Mouse (Mus musculus) naive thymus-derived CD4-positive, alpha-beta T cell, adult 2 months (primary cell): ENCODE results near the gene Zic2.
"Not testable (repeated sequence)": the region's sequence is repeated elsewhere in the genome, so short reads cannot be mapped to it uniquely, and the experiment has no call there.

ENCODE experiments used
- DNase-seq: peaks from one replicate; pipeline ENCODE4 v3.0.0-alpha.2; 2011; ENCODE audit warnings: low read depth

The Zic2 gene

DNA sequence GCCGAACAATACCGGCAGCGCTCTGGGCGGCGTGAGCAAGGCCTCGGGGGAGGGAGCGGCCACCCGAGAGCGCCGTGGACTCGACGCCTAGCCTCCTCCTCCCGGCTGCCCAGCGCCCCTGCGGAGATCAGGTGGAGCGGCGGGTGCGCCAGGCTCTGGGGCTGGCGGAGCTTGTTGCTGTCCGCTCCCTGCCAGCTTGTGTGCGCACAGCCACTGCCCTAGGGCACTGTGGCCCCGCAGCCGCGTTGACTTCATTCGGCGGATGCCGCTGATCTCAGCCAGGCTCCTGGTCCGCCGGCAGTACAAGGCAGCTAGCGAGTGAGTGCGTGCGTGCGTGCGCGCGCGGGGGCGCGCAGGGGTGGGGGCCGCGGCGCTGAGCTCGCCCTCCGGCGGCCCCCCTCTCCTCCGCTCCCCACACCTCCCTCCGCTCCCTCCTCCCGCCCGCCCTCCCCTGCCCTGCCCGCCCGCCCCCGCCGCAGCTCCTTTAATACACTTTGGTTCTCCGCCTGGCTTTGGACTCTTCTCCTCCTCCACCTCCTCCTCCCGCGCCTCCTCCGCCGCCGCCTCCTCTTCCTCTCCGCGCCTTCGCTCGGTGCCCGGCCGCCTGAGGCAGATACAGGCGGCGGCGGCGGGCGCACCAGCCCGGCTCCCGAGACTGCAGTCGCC is at the start of gene Zic2:
Gene Zic2 (plus strand): TSS at position 545 of the 666 bp plus-strand sequence.
- DNase-seq = peak; percentile 42

DNA sequence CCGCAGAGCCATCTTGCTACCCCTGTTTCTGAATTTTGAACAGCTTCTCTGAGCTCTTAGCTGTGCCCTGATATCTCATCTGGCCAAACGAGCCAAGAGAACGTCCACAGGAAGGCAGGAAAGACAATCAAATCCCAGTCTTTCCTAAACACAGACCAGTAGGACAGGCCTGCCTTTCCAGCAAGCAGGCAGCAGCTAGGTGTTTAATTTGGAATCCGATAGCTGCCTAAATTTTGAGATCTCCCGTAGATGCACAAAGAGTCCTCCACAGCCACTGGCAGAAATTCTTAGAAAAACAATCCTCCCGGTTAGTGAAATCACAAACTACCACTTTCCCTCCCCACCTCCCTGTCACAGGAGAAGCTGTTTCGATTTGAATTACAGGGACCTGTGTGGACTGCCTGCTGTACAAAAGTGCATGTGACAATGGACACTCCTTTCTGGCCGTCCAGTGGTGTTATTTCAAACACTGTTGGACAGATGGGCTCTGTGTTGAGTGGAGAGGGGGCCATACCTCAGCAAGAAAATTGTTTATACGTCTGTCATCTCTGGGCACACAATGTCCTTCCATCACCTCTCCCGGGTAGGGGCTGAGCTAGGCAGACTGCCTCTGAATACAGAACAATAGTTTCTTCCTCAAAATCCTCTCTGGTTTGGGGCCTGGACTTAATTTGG is 48.6 kb upstream of the Zic2 start:
- no peak for DNase-seq

DNA sequence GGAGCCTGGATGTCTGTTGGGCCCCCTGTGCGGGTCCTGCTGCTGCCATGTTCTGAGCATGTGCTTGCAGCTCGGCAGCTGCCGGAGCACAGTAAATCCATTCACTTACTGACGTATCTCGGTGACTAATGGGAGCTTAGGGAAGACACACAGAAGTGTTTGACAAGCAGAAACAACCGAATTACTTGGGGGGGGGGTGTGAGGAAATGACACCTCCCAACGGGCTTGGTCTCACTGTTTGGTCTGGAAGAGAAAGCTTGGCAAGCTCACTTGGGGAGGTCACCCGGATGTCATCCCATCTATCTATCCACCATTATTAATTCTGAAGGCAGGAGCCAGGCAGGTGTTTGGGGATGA is 48.1 kb upstream of the Zic2 start:
- DNase-seq = no peak

DNA sequence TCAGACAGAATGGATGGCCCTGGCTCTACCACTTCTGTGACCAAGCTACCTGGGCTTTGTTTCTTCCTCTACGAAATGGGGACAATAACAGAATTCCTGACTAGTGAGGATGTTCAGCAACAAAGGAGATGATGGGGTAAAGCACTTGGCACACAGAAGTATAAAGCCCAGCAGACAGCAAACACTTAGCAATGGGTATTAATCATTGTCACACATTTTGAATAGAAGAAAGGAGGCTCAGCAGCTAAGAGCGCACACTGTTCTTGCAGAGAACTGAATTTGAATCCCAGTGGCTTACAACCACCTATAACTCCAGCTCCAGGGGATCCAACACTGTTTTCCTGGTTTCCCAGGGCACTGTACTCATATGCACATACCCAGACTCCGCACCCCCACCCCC is 47.6 kb upstream of the Zic2 start:
- DNase-seq = no peak

DNA sequence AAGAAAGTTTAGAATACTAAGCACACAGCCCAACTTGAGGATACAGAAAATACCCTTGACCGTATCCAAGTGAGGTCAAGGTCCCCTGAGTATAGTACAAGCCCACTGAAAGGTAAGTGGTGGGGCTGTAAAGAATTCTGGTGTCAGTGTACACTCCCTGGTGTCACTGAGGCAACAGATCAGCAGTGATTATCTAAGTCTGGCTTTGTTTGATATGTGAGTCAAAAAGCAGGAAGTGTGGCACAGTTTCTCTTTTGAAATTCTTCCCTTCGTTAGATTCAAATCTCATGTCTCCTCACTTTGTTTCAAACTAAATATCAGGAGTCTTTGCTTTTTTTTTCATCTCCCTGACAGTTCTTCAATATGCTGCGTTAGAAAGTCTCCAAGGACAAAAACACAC is 42.7 kb upstream of the Zic2 start:
- DNase-seq = no peak

DNA sequence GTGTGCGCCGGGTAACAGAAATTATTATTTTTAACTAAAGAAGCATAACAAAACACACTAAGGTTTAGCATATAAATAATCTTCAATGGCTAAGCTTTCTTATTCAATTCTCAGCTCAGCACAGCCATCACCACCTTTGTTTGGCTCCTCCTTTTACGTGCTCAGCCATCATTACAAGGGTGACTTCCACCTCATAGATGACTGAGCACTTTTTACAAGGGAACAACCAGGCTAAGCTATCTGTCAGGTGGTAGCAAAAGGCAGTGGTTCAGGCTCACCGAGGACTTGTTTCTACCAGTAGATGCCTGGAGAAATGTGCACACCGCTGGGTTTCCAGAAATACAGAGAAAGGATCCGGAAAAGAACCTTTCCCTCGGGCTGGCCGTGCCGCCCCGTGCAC is 41.2 kb upstream of the Zic2 start:
- no peak for DNase-seq

DNA sequence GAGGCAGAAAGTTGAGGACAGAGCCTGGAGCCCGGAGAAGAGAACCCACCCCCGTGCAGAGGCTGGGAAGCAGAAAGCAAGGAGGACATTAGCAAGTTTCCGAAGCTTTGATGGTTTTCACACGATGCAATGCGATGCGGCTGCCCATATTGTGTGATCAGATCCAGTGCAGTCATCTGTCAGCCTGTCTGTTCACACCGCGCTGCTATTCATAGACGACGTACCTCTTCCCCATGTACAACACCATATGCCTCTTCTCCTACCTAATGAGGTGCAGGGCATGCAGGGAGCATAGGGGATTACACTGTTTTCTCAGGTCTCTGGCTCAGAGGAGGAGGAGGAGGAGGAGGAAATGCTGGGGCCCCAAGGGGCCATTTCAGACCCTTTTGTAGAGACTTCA is 38.4 kb upstream of the Zic2 start:
- DNase-seq = no peak

DNA sequence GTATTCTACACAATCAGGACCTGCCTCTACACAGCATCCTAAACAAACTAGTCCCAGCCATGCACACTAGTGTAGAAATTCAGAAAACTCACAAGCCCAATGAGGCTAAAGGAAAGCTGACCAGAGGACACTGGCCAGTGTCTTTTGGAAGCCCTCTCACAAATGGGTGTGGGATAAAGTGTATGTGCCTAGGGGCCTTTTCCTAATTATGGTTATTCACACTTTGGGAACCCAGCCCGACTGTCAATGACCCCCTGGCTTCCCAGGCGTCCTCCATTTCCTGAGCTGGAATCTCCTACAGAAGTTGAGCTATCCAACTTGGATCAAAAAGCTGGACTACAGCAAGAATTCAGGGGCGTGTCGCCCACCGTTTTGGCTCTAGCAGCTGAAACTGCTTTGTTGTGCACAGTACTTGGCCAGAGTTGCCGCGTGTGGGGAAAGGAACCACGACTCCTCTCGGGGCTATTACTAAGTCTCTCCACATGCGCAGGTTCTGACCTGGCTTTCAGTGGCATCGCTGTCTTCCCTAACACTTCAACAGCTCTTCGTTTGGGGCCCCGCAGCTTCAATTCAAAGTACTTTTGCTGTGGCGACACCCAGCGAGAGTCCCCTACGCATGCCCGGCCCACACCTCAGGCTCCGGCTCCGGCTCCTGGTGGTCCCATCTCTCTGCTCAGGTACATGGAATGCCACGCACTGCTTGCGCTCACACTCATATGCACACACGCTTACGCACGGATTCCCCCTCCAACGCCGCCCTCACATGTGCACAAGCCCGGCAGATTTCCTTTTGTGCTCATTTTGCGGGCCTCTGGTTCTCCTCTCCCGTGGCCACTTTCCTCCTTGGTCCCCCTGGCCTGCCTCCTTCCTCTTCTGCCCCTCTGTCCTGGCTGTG is 25.4 kb upstream of the Zic2 start:
- no peak for DNase-seq

DNA sequence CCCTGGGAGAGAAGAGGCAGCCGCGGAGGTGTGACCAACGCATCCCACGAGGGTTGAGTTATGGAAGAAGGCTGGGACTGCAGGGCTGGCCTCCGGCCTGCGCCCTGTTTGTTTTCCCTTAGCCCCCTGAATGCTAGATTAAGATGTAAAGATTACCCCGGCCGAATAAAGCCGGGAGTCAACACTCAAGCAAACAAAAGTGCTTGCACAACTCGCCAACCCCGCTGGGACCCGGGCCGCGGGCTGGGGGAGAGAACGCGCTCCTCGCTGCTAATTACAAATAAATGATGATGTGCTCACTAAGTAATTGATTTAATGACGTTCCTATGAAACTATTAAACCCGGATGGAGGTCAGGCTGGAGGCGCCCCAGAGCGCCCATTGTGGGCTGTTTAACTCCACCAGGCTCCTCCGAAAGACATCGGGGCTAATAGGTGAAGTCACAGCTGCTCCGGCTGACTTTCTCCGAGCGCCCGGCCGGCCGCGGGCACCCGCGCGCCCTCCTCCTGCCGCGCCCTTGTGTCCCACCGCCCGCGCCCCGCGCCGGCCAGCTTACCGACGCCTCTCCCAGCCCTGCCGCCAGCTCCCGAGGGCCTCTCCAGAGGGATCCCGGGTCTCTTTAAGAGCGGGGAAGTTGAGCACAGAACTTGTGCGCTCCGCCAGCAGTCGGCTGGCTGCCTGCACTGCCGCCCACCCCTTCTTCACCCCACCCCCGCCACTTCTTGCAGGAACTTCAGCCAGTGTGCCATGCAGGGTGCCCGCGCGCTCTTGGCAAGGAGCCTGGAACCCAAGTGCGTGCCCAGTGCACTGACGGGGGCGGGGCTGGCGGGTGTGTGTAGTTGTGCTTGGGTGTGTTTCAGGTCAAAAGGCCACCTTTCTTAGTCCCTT is 24.5 kb upstream of the Zic2 start, which contains the start of gene Gm5089:
Gene Gm5089 (minus strand): TSS at position 620 of the 887 bp plus-strand sequence.
- no peak for DNase-seq

DNA sequence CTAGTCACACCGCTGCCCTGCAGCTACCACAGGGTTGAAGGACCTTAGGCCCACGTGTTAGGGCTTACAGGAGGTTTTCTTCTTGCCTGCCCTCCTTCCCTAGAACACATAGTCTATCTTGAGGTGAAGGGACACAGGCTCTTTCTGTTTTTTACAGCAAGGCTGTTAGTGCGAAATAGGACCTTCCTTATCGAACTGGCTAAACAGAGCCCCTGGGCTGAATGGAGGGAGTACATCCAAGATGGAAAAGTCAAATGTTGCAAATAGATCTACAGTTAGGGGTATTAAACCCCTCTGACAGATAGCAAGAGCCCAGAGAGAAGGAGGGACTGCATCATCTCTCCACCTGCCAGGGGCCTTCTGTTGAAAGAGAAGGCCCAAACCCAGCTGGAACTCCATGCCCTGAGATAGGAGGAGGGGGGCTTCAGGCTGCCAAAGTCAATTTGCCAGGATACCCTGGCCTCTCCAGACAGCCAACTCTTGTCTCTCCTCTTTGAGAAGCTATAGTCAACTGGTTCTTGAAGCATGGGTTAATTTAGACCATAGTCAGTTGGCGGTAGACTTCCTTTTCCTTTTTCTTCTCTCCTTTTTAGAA is 23.6 kb upstream of the Zic2 start:
- DNase-seq = no peak

DNA sequence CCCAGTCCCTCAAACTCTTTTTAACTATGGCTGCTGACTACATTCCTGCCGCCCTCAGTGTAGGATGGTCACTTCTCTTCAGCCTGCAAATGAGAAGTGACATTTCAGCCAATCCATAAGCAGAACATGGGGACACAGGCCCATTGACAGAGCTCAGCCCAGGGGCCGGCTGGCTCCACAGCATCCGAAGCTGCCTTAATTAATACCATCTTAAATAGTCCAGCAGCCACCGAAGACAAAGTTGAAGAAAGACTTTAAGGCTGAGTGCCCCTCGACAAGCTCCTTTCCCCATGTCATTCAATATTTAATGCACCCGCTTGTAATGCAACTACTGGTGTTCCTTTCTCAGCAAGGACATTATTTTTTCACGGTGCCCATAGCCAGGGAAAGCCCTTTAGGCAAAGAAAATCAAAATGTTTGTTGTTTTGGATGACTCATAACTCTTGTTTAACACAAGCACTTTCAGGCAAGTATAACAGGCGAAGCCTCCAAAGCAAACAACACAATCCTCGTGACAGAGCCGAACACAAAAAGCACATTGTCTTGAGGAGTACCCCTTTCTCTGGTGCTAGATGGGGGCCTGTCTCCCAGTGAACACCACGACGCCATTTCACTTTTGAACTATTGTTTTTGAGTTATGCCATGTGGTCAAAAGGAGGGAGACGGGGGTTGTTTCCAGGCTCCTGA is 22.4 kb upstream of the Zic2 start:
- DNase-seq = no peak

DNA sequence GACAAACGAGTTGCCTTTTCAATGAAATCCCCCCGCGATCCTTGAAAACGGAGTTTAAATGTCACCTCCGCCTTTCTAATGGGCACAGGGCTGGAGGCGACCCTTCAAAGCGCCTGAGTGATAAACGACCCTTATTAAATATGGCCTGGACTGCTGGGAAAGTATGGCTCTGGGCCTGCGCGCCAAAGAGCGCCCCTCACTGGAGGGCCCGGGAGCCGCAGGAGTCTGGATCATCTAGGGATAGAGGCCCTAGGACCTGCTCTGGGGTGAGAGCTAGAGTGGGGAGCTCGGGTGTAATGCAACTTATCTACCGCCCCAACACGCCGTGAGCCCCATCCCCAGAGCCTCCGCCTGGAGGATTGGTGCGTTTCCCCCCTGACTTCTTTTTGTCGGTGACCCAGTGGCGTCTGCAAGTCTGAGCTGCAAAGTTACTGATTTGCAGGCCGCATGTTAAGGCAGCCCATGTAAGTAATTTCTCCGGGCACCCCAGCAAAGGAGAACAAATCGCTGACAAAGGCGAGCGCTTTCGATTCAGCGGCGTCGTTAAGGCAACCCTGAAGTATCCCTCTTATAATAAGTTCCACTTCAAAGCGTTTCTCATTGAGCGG is 21.7 kb upstream of the Zic2 start:
- no peak for DNase-seq

DNA sequence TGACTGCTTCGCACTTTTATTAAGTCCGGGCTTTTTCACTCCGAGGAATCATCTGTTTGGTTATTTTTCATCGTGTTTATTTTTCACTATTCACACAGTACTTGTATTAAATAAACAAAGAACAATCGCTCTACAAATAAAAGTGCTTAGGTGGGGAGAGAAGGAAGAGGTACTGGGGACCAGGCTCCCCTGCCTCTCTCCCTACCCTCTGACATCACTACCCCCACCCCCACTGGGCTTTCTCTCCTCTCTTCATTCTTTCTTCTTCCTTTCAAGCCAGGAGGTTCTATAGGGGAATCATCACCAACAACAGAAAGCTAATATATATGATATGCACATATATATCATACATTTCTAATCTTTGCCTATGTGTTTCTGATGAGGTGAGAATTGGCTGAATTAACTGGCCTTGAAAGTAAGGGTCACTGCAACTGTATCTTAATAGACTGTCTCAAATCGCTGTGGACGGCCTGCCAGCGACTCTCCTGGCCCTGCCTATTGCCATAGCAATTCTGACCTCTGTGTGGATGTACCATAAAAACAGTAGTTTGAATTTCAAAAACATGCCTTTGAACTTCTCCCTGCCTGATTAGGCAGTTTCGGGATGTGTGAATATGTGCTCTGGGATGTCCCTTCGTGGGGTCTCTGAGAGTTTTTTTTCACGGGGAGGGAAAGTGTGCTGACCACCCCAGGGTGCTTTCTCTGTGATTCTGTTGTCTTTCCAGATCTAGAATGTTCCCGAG is 21.1 kb upstream of the Zic2 start:
- no peak for DNase-seq

DNA sequence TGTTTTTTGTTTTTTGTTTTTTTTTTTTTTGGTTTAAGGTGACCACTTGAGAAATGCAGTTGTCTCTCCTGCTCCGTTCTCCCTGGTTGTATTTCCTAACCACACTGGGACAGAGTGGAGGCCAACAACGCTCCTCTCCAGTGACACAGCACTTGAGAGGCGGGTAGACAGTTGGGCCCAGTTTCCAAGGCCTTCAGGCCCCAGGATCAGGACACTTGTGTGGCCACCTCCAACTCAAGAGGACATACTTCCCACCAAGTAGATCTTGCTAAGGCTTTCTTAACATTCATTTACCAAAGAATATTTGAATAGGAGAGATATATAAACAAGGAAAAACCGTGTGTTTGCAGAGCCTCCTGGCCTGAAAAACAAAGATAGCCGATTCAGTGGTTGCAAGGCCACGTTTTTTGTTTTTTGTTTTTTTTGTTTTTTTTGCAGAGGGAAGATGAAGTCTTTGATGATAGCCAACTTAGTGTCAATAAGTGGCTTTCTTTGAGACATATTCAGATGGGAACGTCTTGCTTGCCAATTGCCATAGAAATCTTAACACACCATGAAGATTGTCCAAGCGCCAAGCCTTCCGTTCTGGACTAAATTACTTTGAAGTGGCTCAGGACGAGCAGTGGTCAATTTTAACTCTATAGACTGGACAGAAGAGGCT is 20.2 kb upstream of the Zic2 start:
- DNase-seq = no peak

DNA sequence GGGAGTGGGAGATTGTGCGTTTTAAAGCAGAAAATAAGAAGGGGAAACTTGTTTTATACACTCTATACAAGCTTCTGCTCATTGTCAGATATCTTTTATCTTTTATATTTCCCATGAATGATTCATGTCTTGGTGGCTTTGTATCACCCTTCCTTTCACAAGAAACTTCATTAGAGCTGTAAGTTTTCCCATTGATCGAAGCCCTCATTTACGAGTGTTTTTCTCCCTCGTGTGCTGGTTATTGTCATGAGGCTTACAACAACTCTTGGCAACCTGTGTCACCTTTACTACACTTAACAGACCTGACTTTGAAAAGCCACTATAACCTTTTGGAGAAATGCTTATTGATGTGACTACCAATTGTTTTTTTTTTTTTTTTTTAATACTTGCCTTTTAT is 19.7 kb upstream of the Zic2 start:
- no peak for DNase-seq

DNA sequence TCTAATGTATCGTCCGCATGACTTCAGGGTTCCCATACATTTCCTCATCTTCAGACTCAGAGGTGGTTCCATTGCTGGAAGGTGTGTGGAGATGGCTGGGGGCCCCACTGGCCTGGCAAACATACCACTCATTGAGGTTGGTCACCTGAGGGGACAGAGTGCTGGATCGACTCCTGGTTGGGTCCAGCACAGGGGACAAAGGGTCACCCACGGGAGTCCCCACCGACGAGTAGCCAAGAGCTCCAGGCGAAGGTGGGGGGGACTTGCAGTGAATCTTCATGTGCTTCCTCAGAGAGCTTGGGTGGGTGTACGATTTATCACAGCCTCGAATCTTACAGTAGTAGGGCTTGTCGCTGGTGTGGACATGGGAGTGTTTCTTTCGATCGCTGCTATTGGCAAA is 15.9 kb upstream of the Zic2 start:
- DNase-seq = not testable (repeated sequence)

DNA sequence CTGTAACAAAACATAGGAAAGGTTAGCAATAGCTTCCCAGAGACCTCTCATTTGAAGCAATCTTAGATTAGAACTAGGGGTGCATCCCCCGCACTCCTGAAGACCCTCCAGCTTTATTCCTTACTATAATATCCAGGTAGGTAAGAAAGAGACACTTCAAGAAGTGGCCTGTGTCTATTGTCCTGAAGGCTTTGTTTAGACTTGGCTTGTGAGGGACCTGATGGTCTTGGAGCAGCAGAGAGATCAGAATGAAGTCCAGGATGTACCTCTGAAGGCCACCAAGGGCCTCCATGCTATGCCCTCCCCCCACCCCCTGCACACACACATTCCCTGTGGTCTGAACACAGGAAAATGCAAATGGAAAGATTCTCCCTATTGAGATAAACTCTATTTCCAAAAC is 15.5 kb upstream of the Zic2 start:
- DNase-seq = no peak

DNA sequence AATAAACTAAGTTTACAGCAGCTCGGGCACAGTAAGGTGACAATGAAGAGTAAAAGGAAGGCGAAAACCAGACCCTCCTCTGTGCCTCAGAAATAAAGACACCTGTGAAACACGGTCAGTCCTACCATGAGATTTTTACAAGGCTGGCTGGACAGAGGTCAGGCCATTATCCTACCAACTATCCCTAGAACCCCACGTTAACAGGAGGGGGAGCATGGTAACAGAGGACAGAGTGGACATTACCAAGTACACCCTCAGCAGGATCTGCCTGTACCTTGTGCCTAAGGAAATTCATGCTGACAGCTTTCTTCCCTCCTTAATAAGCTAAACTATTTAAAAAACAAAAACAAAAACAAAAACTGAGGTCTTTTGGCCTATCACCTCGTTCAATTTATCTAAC is 15.0 kb upstream of the Zic2 start:
- DNase-seq = no peak

DNA sequence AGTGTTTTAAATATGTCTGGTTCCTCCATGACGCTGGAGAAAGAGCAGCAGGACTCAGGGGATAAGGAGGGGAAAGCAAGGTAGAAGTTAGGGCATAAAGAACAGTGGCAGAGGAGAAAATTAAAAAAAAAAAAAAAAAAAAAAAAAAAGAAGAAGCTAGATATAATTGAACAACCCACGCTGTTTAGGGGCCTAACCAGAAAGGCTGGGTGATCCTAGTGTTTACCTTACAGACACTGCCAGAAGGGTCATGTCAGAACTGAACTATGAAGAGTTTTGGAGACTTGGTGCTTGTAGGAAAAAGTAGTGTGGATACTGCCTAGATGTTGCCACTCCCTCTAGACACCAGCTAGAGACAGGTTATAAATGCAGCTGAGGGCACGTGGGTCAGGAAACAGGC is 13.7 kb upstream of the Zic2 start:
- no peak for DNase-seq
